Mouse (Mus musculus) CD4-positive, CD25-positive, alpha-beta regulatory T cell, adult 2 months (primary cell): ENCODE results near the gene Gm20388.
A peak's percentile ranks its signal among the peaks of the same experiment; 100 is the strongest.
"Not testable (repeated sequence)": the region's sequence is repeated elsewhere in the genome, so short reads cannot be mapped to it uniquely, and the experiment has no call there.

Source experiments
- DNase-seq: peaks from one replicate; pipeline ENCODE4 v3.0.0-alpha.2; 2012; ENCODE audit warnings: low read depth, low spot score

The Gm20388 gene

DNA sequence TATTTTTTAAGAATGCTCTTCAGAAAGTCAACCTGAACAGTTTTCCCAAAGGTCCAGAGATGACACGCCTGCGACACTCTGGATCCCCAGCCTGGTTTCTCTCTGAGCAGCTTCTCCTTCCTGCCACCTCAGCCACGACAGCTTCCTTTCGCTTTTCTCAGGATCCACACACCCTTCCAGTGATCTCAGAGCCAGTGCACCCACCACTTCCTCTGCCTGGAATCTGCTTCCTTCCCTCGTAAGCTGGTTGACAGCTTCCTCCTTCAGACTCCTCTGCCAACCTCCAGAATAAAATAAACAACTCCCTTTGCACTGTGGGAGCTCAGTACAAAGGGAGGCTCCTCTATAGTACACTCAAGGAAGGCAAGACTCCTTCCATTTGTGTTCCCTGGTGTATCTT is 852.6 kb downstream of the Gm20388 start:
- no peak for DNase-seq

DNA sequence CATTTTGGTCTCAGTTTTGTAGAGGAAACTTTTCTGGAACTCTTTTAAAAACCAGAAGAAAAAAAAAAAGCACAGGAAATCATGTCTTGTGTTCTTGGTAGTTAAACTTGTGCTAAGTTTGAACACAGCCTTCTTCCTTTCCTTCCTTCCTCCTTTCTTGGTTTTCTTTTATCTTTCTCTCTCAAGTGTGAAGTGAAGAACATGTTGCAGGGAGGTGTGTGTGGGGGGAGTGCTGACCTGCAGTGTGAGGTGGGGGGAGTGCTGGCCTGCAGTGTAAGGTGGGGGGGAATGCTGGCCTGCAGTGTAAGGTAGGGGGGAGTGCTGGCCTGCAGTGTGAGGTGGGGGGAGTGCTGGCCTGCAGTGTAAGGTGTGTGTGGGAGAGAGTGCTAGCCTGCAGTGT is 854.0 kb downstream of the Gm20388 start:
- DNase-seq = no peak

DNA sequence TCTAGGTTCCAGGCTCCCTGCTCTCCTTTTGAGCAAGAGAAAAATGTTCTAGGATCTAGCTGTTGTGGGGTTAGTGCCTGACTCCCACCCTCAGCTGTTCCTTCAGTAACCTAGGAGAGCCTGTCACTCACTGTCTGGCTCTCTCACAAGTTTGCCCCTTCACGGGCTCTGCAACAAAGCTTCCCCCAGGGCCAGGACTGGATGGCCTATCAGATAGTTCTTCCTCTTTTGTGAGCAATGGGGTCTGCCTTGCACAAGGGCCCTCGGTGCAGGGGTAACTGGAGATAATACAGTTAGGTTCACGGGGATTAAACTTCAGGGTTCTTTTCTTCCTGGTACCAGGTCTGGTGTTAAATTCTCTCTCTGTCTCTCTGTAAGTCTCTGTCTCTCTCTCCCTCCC is 856.0 kb downstream of the Gm20388 start:
- DNase-seq = no peak

DNA sequence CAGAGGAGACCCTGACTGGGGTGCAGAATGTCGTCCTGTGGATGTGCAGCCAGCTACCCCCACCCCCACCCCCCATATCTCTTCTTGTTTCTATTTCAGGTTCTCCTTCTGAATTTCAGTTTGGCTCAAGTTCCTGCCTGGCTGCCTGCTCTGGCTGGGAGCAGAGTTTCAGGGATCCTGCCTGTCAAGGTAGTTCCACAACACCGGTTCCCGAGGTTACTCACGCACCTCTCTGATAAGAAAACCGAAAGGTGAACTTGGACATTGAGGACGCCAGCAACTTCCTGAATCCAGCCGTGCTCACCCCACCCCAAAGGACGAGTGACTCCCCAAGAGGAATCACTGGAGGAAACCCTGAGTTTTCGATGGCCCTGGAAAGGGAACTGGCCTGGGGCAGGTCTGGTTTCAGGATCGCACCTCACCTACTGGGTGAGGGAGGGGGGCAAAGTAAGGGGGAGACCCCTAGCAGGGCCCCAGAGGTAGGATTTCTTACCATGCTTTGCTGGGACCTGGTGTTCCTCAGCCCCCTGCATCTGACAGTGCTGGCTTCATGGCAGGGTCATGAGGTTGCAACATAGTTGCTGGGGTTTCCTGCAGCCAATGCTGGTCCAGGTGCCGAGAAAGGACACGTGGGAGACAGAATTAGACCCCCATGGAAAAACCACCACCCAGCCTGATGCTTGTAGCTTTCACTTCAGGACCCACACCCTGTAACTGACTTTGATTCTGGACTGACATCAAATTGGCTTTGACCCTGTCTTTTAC is 858.0 kb downstream of the Gm20388 start:
- no peak for DNase-seq

DNA sequence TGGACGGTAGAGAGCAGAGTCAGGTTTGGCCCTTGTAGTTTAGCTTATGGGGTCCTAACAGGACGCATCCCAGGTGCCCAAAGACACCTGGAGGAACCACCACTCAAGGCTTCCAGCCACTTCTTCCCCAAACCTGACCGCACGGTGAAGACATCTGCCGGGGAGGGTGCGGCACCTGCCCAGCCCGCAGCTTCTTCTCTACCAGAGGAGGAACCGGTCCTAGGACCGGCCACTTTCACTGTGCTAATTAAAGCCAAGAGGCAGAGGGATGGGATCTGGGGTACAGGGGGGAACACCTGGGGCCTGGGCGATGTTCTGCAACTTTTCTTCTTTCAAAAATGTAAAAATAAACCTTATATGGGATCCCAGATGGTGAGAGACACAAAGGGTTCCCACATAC is 866.5 kb downstream of the Gm20388 start:
- DNase-seq = no peak

DNA sequence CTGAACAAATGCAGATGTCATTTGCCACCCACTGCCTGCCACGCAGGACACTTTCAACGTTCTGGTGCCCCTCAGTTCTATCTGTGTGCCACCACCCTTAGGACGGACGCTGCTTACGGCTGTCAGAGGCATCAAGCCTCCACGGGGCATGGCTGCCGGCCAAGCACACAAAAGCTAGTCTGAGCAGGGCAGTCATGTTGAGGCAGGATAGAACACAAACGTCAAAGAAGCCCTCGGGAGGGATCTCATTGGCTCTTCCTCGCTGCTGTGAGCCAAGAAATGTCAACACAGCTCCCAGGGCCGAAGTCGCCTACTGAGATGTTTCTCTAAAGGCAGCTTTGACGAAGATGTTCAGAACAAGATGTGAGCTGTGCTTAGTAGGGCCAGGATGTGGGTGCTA is 867.1 kb downstream of the Gm20388 start:
- DNase-seq = no peak

DNA sequence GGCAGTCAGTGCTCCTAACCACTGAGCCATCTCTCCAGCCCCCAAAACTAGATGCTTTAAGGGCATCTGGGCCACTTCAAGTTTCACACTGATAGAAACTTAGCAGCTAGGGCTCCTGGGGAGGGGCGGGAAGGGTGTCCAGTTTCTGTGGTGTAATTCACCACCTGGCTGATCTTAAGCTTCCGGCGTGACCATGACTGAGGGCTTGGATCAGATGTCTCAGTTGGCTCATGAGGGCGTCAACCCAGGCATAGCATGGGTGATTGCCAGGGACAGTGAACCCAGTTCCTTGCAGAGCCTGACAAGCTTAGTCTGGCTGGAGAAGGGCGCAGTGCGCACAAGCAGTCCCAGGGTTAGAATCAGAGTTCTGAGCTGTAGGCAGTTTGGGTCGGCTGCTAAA is 868.5 kb downstream of the Gm20388 start:
- no peak for DNase-seq

DNA sequence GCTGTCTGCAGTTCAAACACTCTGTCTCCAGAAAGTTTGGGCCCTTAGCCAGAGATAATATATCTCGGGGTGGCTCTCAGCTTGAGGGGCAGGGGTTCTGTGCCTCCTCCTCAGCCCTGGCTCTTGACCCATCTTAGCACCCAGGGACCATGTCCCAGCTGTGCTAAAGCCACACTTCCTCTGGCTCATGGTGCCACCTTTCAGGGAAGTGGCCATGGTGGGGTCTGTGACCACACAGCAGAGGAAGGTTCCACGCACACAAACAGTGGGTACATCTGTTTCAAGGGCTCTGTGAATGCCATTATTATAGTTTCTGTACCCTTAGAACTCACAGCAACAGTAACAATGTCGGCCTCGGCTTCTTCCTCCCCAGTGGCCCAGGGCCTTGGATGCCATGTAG is 873.1 kb downstream of the Gm20388 start:
- no peak for DNase-seq

DNA sequence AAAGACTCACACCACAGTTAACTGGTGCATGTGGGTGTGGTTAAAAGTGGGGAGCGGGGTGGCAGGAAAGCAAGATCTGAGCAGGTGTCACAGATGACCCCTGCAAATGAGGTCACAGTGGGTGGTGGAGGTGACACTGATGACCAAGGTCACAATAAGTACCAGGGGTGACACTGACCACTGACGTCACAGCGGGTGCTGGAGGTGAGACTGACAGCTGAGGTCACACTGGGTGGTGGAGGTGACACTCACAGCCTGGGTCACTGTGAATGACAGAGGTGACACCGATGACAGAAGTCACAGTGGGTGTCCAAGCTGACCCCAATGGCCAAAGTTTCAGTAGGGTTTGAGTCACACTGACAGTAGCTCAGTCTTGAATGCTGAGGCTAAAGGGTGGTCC is 876.1 kb downstream of the Gm20388 start:
- DNase-seq = no peak

DNA sequence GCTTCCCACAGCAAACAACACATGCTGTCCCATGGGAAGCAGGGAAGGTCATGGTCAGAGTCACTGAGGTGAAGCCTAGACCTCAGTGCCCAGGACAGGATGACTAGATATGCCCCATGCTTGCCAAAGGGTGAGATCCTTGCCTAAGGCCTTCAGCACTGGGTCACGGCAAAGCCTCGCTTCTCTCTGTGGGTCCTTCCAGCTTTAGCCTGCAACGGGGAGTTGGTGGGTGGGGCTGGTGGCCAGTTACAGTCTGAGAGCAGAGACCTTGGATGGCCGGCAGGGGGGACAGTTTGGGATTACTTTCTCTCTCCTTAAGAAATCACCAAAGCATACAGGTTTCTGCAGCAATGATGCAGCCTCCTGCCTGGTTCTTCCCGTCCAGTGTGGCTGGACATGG is 877.0 kb downstream of the Gm20388 start:
- no peak for DNase-seq

DNA sequence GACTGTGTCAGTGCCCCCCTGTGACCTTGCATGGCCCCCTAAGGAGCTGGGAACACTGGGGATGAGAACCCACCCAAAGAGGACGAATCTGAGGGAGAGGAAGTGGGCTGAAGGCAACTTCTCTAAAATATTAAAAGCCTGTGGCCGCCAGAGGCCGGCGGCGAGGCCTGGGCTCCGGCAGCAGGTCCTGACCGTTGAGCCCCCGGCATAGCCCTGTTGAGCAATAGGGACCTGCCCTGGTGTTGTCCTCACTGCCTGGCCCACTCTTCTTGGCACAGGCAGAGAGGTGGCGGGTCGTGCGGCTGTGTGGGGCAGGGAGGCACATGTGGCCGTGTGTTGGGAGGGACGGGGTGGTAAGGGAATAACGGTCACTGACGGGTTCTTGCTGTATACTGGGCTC is 882.1 kb downstream of the Gm20388 start:
- no peak for DNase-seq

DNA sequence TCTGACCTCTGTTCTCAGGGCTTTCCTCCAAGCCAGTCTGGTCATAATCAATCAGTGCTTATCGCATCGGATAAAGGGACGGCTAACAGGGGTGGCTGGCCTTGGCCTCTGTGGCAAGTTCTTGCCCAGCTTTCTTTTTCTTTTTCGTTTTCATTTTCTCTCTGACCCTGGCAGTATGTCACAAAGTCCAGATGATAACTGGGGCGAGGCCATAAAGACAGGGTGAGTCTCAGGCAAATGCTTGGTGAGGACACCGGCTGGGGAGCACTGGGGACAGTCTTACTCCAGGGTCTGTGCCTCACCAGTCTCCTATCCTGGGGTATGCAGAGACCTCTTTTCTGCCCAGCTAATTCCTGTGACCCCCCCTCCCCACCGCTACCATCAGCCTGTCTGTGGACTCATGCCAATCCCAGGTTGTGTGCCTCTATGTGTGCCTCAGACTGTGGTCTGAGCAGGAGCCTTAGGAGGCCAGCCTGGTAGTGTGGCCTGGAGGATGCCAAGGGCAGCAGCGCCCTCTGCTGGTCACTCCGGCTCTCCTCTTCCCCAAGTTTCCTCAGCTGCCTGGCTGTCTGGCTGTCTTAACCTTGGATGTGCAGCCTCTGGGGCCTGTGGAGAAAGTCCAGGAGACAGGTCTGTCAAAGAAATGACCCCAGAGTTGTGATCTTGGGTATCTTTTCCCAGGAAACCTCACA is 885.4 kb downstream of the Gm20388 start:
- peak; percentile 92 for DNase-seq

DNA sequence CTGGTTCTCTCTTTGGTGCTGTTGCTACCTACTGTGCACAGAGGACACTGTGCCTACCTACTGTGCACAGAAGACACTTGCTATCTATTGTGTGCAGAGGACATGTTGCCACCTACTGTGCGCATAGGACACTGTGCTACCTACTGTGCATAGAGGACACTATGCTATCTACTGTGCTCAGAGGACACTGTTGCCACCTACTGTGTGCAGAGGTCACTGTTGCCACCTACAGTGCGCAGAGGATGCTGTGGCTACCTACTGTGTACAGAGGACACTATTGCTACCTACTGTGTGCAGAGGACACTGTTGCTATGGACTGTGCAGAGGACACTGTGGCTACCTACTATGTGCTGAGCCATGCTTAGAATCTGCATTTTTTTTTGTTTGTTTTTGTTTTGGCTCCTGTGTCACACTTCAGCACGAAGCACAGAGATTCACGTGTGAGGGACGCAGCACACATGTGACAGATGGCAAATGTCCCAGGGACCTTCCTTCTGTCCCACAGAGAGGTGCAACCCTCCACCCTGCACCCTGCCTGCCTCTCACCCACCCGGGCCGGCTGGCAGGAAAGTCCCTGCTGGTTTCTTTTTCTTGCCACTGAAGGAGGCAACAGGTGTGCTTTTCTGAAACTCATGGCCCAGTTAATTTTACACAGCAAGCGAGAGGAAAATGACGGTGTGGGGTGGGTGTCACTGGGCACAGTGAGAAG is 886.5 kb downstream of the Gm20388 start:
- peak; percentile 27 for DNase-seq

DNA sequence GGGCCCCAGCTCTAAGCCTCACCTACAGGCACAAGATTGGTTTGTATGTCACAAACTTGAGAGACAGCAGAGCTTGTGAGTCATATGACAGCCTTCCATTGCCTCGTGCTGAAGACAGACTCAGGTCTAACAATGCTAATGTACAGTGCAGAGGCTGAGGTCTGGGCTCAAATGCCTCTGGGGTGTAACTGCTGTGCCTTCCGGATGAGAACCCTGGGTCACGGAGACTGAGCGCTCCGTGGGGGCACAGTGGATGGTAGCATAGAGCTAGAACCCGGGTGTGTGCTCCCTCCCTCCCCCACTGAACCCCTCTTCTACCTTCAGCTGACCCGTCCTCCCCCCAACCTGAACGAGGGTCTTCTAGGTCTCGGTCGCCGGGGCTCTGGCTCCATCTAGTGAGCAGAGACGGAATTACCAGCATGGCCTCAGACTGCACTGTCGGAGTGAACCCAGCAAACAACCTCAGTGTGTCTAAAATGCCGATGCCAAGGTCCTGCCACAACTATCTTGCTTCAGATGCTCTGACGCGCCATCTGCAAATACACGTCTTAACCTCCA is 889.7 kb downstream of the Gm20388 start:
- peak; percentile 70 for DNase-seq

DNA sequence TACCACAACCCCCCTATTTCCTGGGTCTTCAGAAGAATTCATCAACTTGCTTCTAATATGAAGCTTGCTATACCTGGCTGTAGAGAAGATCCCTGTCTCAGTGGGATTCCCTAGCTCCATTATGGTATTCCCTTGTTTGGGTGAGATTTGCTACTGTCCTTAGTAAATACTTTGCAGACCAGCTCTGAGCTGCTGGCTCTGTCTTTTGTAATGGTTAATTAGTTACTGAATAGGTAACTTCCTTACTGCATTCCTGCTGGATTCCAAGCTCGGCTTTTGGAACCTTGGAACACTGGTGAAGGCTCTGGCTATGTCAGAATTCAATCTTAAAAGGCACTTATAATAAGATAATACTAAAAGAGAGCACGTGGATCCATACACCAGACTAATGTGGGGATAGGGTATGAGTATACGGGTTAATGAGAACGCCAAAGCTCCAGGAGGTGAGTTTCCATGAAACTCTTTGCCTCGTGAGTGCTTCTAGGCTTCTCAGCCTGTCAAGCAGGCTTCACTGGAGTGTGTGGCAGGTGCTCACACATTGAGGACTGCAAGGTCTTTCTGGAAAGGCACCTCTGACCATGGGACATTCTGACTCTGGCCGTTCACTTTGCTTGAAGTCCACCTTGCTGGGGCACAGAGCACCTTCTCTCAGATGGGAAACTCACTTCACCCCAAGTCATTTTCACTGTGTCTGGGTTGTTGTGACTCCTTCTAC is 893.2 kb downstream of the Gm20388 start:
- DNase-seq = not testable (repeated sequence)

DNA sequence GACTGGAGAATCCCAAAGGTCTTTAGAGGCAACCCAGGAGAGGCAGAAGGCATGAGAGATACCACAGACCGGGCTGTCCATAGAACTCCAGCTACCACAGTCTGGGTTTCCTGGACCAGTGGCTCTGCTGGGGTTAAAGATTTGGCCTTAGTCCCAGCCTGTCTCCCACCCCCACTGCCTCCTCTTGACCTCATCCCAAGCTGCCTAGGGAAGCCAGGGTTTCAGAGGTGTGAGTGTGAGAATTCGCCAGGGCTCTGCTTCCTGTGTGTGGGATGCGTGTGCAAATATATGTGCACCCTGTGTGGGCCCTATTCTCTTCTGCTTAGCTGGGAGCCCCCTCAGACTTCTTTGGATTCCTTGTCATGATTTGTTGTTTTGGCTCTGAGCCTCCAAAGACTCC is 894.1 kb downstream of the Gm20388 start:
- no peak for DNase-seq

DNA sequence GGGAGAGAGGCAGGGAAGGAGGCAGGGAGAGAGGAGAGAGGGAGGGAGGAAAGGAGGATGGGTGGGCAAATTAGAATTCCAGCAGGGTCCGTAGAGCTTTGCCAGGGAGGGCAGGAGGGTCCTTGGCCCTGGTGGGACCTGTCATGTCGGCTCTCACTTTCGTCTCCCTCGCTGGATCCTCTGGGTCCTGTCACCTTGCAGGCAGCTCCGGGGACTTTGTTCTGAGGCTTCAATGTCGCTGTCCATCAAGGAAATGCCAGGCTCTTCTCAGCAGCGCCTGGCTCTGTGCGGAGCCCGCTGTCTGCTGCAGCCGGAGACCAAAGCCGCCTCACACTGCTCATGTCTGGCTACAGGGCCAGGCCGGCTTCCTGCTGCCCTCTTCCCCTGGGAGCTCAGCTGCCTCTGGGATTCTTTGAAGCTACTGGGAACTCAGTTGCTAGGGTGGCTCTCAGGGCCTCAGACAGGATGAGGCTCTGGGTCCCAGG is 896.2 kb downstream of the Gm20388 start:
- DNase-seq = no peak

DNA sequence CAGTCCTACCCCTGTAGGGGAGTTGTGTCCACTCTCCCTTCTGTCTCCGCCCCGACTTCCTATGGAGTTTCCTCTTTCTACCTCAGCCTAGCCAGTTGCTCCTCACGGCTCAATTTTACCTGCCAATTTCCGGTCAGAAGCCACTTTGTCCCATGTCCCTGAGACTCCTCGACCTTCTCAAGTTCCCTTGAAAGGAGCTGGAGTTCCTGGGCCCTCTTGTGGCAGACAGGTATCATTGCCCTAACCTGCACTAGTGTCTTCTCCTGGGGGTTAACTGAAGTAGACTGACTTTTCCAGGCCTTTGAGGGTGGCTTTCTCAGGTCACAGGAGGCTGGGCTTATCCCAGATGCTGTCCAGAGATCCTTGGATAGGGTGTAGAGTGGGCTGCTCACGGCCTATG is 897.1 kb downstream of the Gm20388 start:
- DNase-seq = peak; percentile 41

DNA sequence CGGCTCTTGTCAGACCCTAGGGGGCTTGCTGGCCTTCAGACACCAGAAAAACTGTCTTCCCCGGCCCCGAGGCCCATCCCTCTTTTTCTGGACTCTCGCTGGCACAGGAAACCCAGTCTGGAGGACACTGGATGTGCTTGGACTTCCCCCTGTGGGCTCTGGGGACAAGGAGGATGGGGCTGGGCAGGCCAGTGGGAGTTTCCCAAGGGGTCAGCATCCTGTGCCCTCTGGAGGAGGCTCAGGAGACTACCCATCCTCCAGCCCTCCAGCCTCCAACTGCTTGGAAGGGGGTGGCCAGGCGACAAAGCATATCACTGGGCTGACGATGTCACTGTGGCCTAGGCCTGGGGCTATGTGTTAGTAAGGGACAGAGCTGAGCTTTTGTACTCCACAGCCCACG is 898.4 kb downstream of the Gm20388 start:
- no peak for DNase-seq

DNA sequence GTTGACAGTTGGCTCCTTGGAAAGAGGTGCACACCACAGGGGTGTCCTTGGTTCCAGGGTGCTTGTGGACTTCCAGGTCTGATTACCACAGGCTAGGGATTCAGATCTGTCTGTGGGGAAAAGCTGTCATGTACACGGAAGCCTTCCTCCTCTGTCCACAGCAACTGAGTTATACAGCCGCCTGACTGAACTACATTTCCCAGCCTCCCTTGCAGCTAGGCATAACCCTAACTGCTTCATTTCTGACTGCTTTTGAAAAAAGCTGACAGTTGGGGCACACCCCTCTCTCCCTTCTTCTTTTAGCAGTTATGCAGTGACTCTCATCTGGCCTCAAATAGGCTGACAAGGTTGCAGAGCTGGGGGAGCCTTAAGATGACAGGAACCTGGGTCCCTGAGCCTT is 901.3 kb downstream of the Gm20388 start:
- DNase-seq = no peak

DNA sequence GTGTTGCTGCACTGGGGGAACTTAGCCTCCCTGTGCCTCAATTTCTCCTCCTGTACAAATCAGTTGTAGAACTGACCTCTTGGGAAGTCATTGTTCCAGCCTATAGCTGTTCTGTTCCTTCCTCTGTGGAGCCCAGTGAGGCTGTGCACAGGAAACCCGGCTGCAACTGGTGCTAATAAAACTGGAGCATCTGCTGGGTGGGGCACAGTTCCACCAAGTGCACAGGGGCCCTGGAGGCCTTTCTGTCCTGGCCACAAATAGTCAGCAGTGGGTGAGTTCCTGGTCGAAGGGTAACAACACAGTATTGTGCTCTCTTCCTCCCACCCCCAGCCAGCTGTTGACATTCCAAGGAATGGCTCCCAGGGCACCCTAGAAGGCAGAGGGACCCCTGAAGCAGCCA is 902.4 kb downstream of the Gm20388 start:
- DNase-seq = no peak

DNA sequence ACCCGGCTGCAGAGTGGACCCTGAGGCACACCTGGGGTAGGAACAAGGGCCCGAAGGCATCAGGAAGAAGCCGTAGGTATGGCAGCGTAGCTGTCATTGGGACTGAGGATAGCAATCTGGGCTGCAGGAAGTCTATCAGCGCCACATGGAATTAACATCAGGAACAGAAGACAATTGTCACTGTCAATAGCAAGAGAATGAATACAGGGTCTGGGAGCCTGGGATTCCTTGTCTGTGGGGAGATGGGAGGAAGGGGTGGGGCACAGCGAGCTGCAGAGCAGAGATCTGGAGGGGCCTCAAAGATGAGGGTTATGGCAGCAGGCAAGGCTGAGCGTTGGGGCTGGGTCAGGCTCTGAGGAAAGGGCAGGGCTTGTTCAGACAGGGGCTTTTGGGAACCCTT is 903.2 kb downstream of the Gm20388 start:
- no peak for DNase-seq
